Mouse (Mus musculus) cerebral cortex, adult 2 months (tissue): Measurements from ENCODE around the gene Utf1.

Source experiments
- WGBS: fragments of 180-500 bp; shearing (Covaris S2); methylation state at CpG from one replicate; pipeline ENCODE4 v1.1.7; 2018; 5-methylcytosine and 5-hydroxymethylcytosine counted together

Gene Utf1

DNA sequence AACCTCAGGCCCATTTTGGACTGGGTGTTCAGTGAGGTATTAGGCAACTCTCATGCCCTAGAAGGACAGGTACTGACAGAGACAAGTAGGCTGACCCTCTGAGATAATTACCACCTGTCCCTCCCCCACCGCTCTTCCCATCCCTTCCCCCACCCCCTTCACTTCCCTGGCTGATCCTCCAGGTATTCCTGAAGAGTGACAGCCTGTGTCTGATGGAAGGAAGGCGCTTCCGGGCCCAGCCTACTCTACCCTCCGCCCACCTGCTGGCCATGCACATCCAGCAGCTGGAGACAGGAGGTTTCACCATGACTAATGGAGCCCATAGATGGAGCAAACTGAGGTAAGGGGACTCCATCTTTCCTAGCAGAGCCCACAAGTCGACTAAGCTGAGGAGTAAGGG is 5.8 kb upstream of the Utf1 start:
- 69% methylated on average over 5 of the region's 5 CpGs for WGBS

DNA sequence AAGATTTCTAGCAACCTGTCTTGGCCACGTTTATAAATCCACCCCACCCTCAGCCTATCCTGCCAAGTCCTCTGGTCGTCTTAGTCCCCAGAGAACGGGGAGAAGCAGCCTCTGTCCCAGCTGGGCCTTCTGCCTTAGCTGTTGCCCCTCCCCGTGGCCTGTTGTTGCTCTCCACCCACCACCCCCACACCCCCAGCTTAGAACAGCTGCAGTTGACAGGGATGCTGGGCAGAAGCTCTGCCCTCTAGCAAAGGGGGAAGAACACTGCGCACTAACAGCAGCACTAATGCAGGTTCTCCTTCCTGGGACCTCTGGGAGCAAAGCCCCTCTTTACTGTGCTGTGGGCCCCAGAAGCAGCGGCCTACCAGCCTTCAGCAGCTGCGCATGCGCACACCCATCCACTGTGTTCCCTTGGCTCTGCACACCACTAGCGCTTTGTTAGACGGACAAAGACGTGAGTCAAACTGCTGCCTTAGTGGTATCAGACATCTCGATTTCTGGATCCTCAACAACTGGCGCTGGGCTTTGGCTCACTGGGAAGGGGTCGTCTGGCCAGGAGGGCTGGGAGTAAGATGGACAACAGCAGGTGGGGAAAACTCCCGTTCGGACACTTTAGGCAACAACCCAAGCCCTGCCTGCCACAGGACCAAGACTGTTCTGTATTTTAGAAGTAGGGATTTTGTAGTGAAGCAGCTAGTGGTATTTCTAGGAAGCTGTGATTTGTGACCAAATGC is 2.9 kb upstream of the Utf1 start:
- 71% methylated on average over 16 of the region's 16 CpGs for WGBS

DNA sequence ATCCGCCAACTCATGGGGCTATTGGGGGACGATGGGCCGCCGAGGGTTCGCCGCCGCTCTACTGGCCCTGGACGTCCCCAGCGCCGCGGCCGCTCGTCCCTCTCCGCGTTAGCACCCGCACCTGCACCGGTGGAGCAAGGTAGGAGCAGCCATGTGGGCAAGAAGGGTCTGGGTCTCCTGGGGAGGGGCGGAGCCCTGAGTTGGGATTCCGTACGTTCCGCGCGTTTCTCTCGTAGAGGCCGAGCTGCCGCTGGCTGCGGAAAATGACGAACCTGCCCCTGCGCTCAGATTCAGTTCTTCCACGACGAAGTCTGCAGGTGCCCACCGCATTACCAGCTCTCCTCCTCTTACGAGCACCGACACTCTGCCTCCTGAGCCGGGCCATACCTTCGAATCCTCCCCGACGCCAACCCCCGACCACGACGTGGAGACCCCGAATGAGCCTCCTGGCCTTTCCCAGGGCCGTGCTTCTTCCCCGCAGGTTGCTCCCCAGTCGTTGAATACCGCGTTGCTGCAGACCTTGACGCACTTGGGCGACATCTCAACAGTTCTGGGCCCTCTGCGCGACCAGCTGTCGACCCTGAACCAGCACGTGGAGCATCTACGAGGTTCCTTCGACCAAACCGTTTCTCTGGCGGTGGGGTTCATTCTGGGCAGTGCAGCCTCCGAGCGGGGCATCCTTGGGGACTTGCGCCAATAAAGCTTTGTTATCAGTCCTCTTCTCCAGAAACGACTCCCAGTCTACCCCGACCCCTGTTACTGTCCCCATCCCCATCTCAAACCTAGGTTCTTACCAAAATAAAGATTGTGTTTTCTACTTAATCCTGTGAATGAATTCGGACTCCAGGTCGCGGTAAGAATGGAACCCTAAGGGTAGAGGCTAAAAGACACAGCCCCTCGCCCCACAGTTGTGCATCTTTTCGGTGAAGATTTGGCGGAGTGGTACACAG is 977 bp downstream of the Utf1 start:
- WGBS = 14% methylated on average over 68 of the region's 68 CpGs

DNA sequence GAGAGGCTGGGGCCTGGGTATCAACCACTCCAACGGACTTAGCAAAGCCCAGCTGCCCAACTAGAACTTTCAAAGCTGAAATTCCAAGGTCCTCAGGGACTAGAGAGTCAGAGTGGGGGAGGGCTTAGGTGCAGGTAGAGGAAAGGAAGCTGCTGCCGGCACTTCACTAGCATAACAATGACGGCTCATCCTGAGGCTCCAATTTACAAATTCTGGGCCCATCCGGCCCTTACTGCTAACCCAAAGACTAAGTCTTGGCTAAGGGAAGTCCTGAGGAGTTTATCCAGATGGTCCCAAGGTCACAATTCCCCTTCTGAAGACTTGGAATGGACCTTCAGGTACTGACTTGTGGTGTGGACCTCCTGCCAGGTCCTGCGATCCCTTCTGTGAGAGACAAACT is 1.9 kb downstream of the Utf1 start:
- 67% methylated on average over 5 of the region's 5 CpGs for WGBS

DNA sequence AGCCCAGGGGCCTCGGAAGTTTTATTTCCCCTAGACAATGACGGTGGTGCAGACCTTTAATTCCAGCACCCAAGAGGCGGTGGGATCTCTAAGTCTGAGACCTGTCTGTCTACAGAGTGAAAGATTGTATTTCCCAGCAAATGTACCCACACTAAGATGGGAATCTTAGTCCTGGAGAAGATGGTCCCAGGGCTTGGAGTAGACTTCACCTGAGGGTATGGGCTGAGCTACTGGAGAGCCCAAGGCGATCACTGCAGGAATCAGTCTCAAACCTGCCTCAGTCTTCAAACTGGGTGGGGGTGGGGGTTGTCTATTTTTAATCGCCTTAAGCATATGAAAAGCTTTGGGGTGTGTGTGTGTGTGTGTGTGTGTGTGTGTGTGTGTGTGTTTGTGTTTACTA is 2.4 kb downstream of the Utf1 start:
- WGBS = 83% methylated on average over 5 of the region's 5 CpGs

DNA sequence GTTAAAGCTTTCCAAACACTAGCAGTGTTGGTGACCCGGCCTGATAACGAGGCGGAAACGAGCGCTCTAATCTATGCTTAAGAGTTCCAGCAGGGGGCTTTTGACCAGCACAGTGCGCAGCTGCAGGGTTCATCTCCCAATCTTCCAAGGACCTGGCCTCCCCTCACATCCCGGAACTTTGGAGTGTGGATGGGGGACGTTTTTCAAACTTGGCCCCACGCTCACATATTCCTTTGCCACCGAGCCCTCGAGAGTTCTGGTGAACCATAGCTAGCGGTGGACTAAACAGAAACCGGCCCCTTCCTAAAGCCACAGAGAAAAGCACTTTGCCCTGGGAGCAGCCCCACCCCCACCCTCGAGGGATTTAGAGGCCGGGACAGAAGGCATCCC is 6.3 kb downstream of the Utf1 start:
- WGBS = 26% methylated on average over 15 of the region's 15 CpGs

DNA sequence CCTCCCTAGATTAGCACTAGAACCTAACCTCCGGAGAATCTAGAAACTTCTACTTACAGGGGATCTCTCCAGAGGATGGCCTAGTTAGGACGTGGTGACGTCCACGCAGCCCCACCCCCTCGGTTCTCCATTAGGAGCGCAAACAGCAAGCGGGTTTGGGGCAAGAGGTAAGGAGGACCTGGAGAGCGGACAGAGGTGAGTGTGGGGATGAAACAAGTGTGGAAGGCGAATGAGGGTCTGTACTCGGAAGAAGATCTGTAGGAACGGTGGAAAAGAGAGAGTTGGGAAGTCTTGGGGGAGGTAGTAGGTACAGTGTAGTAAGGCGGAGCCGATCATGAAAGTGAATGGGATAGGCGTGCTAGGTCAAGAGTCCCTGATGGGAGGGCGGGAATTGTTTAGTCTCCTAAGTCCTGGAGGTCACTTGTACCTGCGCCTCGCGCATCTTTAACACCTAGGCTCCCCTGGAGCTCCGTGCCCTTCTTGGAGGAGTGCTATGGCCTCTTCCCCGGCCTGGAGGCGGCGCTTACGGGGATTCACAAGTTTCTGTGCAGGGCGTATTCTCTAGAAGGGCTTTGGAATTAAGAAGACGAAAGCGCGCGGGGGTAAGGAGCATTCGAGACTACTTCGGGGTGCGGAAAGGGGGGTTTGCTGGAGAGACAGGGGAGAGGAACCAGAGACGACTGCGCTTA is 6.8 kb downstream of the Utf1 start:
- WGBS = 2% methylated on average over 33 of the region's 33 CpGs

DNA sequence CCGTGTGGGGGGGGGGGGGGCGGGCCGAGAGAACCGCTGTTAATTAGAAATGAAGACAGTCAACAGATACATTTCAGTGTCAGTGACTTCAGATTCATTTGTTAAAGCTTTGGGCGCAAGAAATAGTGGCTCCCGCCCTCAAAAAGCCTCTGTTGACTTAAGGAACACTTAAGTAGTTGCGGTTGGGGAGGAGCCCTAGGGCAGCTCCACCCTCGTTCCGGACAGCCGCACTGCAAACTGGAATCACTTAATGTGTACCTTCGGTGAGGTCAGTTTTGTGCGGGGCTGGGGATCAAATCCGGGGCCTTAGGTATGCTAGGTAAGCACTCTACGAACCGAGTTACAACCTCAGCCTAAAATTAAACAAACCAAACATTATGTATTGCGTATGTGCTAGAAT is 7.5 kb downstream of the Utf1 start:
- 6% methylated on average over 16 of the region's 16 CpGs for WGBS

DNA sequence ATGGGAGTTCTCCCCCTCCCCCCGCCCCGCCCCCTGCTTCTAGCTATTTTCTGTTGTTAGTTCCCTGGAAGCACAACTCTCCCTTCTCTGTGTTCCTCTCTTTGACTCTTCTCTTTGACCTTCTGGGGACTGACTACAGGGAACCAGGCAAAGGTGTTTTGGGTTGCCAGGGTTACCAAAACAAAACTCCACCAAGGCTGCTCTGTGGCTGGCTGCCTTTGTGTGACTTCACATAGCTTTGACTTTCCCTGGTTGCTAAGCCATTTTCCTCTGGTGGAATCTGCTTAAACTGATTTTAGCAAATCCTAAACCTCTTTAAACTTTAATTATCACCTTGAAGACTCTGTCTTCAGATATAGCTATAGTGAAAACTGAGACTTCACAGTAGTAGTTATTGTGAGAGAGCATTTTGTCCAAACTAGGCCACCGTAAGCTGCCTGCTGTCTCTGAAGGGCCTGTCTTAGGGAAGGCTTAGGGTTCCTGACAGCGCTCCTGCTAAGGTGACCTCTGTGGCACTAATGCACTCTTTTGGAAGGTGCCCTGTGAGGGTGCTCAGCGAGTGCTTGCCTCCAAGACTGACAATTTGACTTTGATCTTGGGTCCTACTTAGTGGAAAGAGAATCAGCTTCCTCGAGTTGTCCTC is 8.5 kb downstream of the Utf1 start:
- 89% methylated on average over 6 of the region's 6 CpGs for WGBS

DNA sequence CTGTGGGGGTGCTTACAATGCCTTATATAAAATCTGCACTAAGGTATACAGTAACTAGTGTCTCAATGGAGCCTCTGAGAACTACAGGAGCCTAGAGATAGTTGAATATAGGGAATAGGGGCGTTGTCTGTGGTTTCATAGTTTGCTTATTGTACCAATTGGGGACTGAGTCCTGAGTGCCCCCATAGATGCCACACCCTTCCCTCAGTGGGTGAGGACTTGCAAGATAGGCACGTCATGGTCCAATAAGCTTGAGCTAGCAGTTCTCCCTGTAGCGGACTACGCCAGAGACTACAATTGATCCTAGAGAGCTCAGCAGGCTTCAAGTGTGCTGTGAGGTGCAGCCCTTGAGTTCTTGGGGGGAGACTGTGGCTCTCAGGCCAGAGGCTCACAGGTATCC is 11.9 kb downstream of the Utf1 start:
- 95% methylated on average over 4 of the region's 4 CpGs for WGBS

DNA sequence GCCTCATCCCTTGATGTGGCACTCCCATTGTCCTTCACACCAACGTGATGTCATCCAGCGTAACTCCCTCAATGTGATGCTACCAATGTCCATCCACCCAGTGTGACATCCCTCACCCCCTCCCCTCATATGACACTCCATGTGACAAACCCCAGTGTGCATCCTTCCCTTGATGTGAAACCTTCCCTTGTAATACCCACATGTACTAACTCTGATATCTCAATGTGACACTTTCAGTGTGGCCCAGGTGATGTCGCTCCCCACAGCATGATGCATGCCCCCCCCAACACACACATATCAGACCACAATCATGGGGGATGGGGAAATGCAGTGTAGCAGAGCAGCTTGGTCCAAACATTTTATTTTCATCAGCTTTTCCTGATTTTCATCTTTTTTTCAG is 13.1 kb downstream of the Utf1 start:
- 85% methylated on average over 3 of the region's 3 CpGs for WGBS

DNA sequence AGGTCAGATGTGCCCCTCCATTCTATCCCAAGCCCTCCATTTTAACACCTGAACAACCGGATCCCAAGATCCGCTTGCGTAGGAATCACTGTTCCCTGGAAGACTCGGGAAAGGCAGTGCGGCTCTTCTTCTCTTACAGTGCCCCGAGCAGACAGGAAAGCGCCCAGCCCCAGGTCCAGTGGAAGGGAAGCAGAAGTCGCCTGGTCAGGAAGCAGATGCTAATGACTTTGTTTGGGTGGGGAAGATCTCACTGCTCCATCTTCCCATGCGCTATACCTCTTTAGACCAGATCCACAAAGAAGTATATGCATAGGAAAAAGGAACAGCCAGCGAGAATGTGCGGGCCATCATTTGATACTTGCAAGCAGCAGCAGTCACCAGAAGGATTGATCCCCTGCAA is 13.8 kb downstream of the Utf1 start:
- 80% methylated on average over 11 of the region's 11 CpGs for WGBS

DNA sequence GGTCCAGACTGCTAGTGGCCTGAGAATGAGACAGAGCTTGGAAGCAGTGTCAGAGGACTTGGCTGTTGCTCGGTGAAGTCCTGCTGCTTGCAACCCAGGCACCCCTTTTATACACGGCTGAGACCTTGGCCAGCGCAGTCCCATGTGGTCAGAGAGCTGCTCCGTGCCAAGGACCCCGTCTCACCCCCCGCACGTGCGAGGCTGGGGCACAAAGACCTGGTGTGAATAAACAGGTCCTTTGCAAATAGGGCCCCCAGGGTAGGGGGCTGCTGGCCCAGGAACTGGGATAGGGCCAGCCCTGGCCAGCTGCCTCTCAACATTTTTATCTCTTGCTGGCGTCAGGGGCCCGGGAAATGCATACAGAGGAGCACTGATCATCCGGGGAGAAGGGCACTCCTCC is 14.4 kb downstream of the Utf1 start:
- WGBS = 58% methylated on average over 11 of the region's 11 CpGs

DNA sequence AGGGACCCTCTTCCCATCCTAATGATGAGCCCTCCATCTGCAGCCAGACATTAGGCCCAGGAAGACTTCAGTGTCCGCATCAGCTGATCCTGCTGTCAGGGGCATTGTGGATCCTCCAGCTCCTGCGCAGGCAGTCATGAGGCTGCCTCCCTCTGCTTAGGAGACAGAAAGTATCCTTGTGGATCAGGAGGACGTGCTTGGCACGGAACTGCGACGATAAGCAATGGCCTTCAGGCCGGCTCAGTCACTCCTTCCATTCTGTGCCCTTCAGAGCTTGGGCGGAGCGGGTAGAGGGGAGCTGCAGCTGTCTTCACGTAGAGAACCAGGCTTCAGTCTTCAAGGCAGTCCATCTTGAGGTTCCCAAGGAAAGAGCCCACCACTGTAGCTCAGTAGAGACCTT is 17.6 kb downstream of the Utf1 start:
- 93% methylated on average over 10 of the region's 10 CpGs for WGBS

DNA sequence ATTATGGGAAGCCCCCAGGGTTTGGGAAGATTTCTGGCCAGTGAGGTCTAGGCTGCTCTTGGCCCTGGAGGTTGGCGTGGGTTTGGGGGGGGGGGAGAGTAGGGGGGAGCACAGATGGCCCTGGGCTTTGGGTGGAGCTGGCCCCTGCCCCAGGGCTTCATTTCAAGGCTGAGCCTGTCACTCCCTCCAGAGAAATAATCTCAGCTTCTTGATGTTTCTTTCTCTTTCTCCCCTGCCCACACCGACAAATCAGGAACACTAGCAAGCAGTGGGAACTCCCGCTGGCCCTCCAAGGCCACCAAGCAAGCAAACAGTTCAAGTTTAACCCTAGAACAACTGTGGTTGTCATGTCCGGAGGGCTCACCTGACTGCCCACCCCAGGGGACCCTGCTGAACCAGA is 20.2 kb downstream of the Utf1 start:
- WGBS = 58% methylated on average over 4 of the region's 4 CpGs

DNA sequence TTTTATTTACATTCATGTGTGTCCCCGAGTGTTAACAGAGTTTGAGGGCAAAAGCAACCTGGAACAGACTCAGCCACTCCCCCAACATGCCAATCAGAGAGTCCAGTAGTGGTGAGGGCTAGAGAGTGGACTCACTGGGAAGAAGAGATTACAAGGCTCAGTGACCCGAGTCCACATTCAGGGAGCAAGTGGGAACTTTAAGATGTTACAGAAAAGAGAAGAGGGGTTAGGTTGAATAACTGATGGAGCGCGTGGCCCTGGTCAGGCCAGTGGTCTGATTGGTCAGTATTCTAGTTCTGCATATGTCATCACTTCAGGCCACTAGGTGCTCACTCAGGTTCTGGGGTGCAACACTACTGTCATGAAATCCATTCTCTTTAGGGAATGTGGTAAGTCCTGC is 23.6 kb downstream of the Utf1 start:
- WGBS = 41% methylated on average over 4 of the region's 4 CpGs

DNA sequence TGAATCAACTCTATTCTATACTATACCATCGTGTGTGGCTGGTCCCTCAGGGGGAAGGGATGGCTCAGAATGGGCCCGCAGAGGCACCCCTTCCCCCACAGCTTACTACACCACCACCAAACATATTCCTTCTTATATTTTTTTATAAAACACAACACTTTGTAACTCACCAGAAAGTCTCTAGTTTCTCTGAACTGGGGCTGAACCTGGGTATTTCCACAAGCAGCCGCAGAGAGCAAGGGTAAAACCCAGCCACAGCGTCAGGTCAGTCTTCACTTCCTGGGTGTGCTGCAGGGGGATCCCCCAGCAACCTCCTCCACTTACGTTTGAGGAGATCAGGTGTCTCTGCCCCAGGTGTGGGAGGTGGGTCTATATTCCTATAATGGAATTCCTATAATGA is 24.8 kb downstream of the Utf1 start:
- WGBS = 59% methylated on average over 5 of the region's 5 CpGs

DNA sequence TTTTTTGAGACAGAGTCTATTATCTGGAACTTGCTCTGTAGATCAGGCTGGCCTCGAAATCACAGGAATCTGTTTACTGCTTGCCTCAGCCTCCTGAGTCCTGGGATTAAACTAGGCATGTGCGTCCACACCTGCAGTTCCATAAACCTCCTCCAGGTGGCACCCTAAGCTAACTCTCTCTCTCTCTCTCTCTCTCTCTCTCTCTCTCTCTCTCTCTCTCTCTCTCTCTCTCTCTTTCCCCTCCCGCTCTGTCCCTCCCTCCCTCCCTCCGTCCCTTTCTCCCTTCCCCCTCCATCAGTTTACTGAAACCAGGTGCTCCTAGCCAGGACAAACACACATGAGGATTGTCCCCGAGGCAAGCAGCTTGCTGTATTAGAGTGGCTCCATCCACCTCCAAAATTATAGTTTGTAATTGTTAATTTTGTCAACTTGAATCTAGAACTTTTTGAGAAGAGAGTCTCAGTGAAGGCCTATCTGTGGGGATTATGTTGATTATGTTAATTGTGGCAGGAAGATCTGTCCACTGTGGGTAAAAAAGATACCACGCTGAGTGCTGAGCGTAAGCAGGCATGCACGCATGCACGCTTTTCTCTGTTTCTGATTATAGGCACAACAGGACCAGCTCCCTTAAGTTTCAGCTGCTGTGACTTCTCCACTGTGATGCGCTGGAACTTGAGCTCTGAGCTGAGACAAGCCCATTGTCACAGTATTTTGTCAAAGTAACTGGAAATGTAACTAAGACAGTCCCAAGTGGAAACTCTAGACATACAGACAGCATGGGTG is 25.9 kb downstream of the Utf1 start:
- 41% methylated on average over 10 of the region's 10 CpGs for WGBS

DNA sequence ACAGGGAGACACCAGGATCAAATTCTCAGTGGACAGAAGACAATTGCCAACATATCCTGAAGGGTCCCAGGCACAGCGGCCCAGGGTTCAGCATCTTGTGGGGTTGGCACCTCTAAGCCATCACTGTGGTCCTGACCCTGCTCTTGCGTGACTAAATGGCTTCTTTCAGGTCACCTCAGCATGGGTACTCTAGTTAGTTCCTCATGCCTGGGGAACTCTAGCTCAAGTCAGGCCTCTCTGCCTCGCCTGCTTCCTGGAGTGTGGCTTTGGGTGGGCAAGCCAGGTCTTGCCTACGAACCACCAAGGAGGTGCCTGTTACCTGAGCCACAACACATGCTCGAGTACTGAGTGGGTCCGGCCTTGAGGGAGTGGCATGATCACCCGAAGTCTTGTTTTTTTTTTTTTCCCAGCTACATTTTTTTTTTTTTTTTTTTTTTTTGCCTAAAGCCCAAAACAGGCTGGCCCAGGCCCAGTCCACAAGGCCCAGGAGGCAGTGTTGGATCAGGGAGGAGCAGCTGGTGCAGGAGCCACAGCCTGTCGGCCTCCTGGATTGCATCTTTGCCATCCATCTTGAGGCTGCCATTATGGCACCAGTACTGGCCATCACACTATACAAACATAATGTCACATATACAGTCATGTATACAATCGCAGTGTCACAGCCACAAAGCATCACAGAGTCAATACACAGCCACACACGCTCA is 26.8 kb downstream of the Utf1 start:
- 91% methylated on average over 10 of the region's 10 CpGs for WGBS

DNA sequence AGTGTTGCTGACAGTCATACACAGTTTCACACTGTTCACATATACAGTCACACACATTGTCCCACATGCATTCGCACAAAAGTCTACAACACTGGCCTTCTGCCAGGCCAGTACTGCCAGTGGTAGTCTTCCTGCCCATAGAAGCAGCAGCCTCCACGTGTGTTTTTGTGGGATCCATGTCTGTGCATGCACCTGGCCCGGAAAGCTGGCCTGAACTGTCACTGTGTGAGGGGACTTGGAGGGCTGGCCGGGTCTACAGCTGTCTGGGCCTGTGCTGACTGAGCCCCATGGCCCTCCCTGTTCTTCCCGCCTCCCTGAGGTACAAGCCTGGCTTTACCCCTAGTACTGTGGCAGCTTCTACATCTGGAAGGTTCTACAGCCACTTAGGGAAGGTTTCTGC is 27.4 kb downstream of the Utf1 start:
- 68% methylated on average over 5 of the region's 5 CpGs for WGBS

DNA sequence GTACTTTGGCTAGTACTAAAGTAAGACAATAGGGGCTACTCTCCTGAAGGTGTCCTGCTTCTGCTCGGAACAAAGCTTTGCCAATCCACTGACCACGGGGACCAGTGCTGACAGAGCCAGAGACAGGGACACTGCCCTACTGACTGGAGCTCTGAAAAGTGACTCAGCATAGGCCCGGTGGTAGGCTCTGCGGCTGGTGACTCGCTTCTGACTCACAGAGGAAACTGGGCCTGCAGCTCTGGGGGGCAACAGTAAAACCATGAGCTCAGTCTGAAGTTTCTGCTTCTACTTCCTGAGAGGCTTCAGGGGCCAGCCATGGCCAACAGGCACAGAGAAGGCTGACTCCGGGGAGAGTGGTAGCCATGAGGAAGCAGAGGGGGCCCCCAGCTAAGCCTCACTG is 27.8 kb downstream of the Utf1 start:
- 44% methylated on average over 6 of the region's 6 CpGs for WGBS
